Mouse (Mus musculus) myocyte (in vitro differentiated cells): ENCODE results near the gene Plcg2. TPM values are rescaled to one million over a fixed set of nuclear protein-coding genes. Genes with fewer than 3 reads are reported as not detected.

Experiments used
- H3K27me3 ChIP-seq: one replicate; pipeline ENCODE4 v1.6.1; 2011; ENCODE audit not compliant: control insufficient read depth, insufficient read depth, insufficient read length
- H3K36me3 ChIP-seq: one replicate; pipeline ENCODE4 v1.6.1; 2011; ENCODE audit not compliant: control insufficient read depth, insufficient read depth
- H3K4me2 ChIP-seq: one replicate; pipeline ENCODE4 v1.6.1; 2011; ENCODE audit warnings: low read depth, control low read depth
- H3K4me3 ChIP-seq: one replicate; pipeline ENCODE4 v1.5.1; 2011; ENCODE audit warnings: mild to moderate bottlenecking, control low read depth, moderate library complexity
- H3K79me2 ChIP-seq: one replicate; pipeline ENCODE4 v1.6.1; 2011; ENCODE audit not compliant: control insufficient read depth, insufficient read depth
- H3ac ChIP-seq: one replicate; pipeline ENCODE4 v1.6.1; 2011; ENCODE audit not compliant: control insufficient read depth, insufficient read length
- CEBPB ChIP-seq: IDR thresholded peaks from 2 replicates; pipeline ENCODE4 v1.6.1; 2011; ENCODE audit warnings: mild to moderate bottlenecking, moderate library complexity; ENCODE audit not compliant: poor library complexity, insufficient read depth, severe bottlenecking
- E2F4 ChIP-seq: IDR thresholded peaks from one replicate; pipeline ENCODE4 v1.6.1; 2011; ENCODE audit warnings: mild to moderate bottlenecking, control low read depth, moderate library complexity; ENCODE audit not compliant: insufficient read depth
- MAX ChIP-seq: IDR thresholded peaks from one replicate; pipeline ENCODE4 v1.6.1; 2011; ENCODE audit warnings: low read depth, mild to moderate bottlenecking, control low read depth
- MYOD1 ChIP-seq, 3 experiments: IDR thresholded peaks; one replicate each; pipeline ENCODE4 v1.6.1; 2011; ENCODE audit warnings: control low read depth in 2 of 3, low read depth in 2 of 3, mild to moderate bottlenecking in 2 of 3, moderate library complexity in 1 of 3; ENCODE audit not compliant: insufficient read length in 2 of 3, control insufficient read depth in 1 of 3
- MYOG ChIP-seq, 3 experiments: IDR thresholded peaks; one replicate each; pipeline ENCODE4 v1.6.1; 2011; ENCODE audit warnings: control low read depth in 2 of 3, low read depth in 2 of 3, mild to moderate bottlenecking in 2 of 3; ENCODE audit not compliant: insufficient read length in 2 of 3, control insufficient read depth in 1 of 3, insufficient read depth in 1 of 3
- POLR2A ChIP-seq: IDR thresholded peaks from one replicate; pipeline ENCODE4 v1.6.1; 2011; ENCODE audit warnings: low read depth, mild to moderate bottlenecking, control low read depth, moderate library complexity; ENCODE audit not compliant: insufficient read length
- POLR2AphosphoS2 ChIP-seq: IDR thresholded peaks from one replicate; pipeline ENCODE4 v1.6.1; 2011; ENCODE audit warnings: low read depth, control low read depth; ENCODE audit not compliant: insufficient read length
- REST ChIP-seq: IDR thresholded peaks from one replicate; pipeline ENCODE4 v1.6.1; 2011; ENCODE audit warnings: mild to moderate bottlenecking, control low read depth, moderate library complexity; ENCODE audit not compliant: insufficient read depth, insufficient read length
- SRF ChIP-seq: IDR thresholded peaks from one replicate; pipeline ENCODE4 v1.6.1; 2011; ENCODE audit warnings: low read depth; ENCODE audit not compliant: control insufficient read depth, insufficient read length
- TCF12 ChIP-seq: IDR thresholded peaks from one replicate; pipeline ENCODE4 v1.6.1; 2011; ENCODE audit warnings: mild to moderate bottlenecking, control low read depth; ENCODE audit not compliant: poor library complexity, insufficient read depth, severe bottlenecking
- TCF3 ChIP-seq: IDR thresholded peaks from one replicate; pipeline ENCODE4 v1.6.1; 2011; ENCODE audit warnings: low read depth, control low read depth; ENCODE audit not compliant: insufficient read length
- USF1 ChIP-seq: IDR thresholded peaks from one replicate; pipeline ENCODE4 v1.6.1; 2011; ENCODE audit warnings: low read depth, mild to moderate bottlenecking, control low read depth, moderate library complexity
- polyA plus RNA-seq: library from polyadenylated mRNA; unstranded; fragments of >200 nt; fragmentation: generic; extraction: Trizol; gene quantifications from one replicate; pipeline ENCODE4 v1.2.1, GENCODE M21; 2012; ENCODE audit warnings: missing spikeins

Plcg2 gene
- 0.29 TPM for polyA plus RNA-seq

DNA sequence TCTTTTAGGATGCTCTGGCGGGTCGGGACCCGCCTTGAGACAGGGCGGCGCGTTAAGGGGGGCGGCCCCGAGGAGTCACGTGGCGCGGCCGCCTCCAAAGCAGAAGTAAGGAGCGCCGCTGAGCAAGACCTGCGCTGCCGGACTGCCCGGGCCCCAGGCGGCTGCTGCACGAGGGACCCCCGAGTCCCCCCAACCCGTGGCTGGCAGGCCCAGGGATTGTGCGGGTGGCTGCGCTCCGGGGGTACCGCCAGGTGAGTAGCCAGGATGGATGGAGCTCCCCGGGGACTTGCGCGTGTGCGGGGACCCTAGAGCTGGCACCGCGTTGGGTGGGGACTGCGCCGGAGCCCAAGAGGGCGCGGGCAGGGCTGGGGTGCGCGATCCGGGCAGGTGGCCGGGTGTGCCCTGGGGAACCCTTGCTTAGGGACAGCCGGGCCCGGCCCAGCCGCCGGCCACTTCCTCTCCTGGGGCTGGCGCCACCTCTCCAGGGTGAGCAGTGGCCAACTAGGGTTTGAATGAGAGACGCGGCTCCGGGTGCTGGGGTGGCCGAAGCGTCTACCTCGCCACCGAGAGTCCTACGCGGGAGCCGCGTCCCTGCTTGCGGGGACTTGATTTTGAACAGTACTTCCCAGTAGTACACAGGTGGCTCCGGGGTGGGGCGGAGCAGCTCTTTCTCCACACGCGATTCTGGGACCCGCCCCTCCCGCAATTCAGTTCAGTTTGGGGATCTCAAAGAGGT, at the start of gene Plcg2:
Gene Plcg2 (plus strand): TSS at position 113 of the 736 bp plus-strand sequence.
- no peak within 1 kb of the TSS for H3K4me3 ChIP-seq
- H3K79me2 ChIP-seq, result no peaks in the 10 kb centered on the region
- peaks cover 27% of the 10 kb centered on the region for H3K27me3 ChIP-seq
- H3K36me3 ChIP-seq, result no peaks in the 10 kb centered on the region
- H3K4me2 ChIP-seq, result no peak within 1 kb of the TSS
- no peak for TF ChIP-seq MAX
- no peak for TF ChIP-seq MYOD1 (IDR thresholded peaks at IDR 0.05; ENCODE audit: control insufficient read depth in 1 of 3, insufficient read length in 2 of 3, low read depth in 2 of 3)
- TF ChIP-seq REST, result no peak
- TF ChIP-seq MYOG (IDR thresholded peaks at IDR 0.05; ENCODE audit: control insufficient read depth in 1 of 3, insufficient read depth in 1 of 3, insufficient read length in 2 of 3, low read depth in 2 of 3), result no peak
- no peak for TF ChIP-seq CEBPB
- no peak for TF ChIP-seq POLR2AphosphoS2
- no peak for TF ChIP-seq TCF3
- no peak for TF ChIP-seq SRF
- TF ChIP-seq USF1, result no peak
- no peak for TF ChIP-seq POLR2A
- no peak for TF ChIP-seq TCF12
- TF ChIP-seq E2F4, result no peak
- no peak within 1 kb of the TSS for H3ac ChIP-seq

DNA sequence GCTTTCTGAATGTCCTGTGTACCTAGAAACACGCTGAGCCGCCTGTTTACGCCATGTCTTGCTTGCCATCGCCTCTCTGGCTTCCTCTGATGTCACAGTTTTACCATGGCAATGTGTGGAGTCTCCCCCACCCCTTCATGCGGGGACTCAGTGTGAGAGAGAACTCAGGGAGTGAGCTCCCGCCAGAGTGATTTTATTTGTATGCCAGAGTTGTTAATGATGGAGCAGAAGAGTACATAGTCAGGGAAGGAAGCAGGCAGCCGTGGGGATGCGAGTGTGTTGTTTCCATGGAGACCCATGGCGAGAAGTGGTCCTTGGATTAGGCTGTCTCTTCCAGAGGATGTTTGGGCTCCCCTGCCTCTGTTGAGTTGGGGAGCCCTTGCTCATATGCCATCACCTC, 47.0 kb upstream of the Plcg2 start:
- Histone ChIP-seq H3K79me2 (no peaks in the 10 kb centered on the region), H3K4me3 (no peak overlapping the region), H3ac (no peak overlapping the region), H3K36me3 (peaks cover 11% of the 10 kb centered on the region), H3K4me2 (no peak overlapping the region), H3K27me3 (no peaks in the 10 kb centered on the region)
- no peak for TF ChIP-seq POLR2A
- no peak for TF ChIP-seq SRF
- no peak for TF ChIP-seq TCF12
- TF ChIP-seq REST, result no peak
- no peak for TF ChIP-seq MYOG (IDR thresholded peaks at IDR 0.05; ENCODE audit: control insufficient read depth in 1 of 3, insufficient read depth in 1 of 3, insufficient read length in 2 of 3, low read depth in 2 of 3)
- TF ChIP-seq CEBPB, result no peak
- TF ChIP-seq MAX, result no peak
- TF ChIP-seq MYOD1 (IDR thresholded peaks at IDR 0.05; ENCODE audit: control insufficient read depth in 1 of 3, insufficient read length in 2 of 3, low read depth in 2 of 3), result no peak
- no peak for TF ChIP-seq POLR2AphosphoS2
- no peak for TF ChIP-seq TCF3
- TF ChIP-seq USF1, result no peak
- TF ChIP-seq E2F4, result no peak

DNA sequence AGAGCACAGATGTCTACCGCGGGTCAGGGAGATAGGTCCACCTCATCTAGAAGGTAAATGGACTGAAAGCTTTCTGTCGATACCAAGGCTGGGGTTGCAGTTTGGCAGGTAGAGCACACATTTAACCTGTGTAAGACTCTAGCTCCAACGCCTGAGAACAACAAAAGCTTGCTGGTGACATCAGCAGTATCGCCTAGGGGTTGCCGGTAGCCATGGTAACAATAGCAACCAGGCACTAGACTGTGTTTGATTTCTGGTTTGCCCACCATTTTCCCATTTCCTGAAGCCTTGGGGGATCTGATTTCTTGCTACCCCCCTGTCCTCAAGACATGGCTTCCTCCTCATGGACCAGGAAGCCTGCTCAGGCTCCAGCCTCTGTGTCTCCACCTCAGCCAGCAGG, 44.1 kb upstream of the Plcg2 start:
- H3K4me2 ChIP-seq, result no peak overlapping the region
- no peak overlapping the region for H3ac ChIP-seq
- peaks cover 11% of the 10 kb centered on the region for H3K36me3 ChIP-seq
- H3K27me3 ChIP-seq, result no peaks in the 10 kb centered on the region
- no peaks in the 10 kb centered on the region for H3K79me2 ChIP-seq
- H3K4me3 ChIP-seq, result no peak overlapping the region
- TF ChIP-seq E2F4 (no peak), POLR2A (no peak), MYOG (IDR thresholded peaks at IDR 0.05; ENCODE audit: control insufficient read depth in 1 of 3, insufficient read depth in 1 of 3, insufficient read length in 2 of 3, low read depth in 2 of 3) (no peak), TCF3 (no peak), MYOD1 (IDR thresholded peaks at IDR 0.05; ENCODE audit: control insufficient read depth in 1 of 3, insufficient read length in 2 of 3, low read depth in 2 of 3) (no peak), MAX (no peak), REST (no peak), CEBPB (no peak), TCF12 (no peak), SRF (no peak), USF1 (no peak), POLR2AphosphoS2 (no peak)

DNA sequence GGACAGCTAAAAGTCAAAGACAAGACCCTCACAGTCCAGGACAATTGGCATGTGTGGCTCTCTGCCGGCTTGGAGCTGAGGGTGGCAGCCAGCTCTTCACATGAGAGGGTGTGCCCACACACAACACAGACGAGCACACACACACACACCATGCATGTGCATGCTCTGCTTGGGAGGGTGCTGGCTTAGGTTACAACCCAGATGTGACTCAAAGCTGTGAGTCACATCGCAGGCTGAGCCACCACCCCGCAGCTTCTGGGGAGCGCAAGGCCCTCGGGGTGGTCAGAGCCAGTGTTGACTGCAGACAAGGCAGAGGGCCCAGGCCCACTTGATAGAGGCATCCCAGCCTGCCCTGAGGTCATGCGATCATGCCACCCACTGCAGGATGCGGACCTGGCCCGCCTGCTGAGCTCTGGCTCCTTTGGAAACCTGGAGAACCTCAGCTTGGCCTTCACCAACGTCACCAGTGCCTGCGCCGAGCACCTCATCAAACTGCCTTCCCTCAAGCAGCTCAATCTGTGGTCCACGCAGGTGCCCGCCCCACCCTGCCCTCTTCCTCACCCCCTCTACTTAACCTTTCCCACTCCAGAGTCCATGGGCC, 43.5 kb upstream of the Plcg2 start:
- TF ChIP-seq POLR2A (peak; percentile 16), SRF (no peak), MYOG (IDR thresholded peaks at IDR 0.05; ENCODE audit: control insufficient read depth in 1 of 3, insufficient read depth in 1 of 3, insufficient read length in 2 of 3, low read depth in 2 of 3) (peak in 2 of 3 experiments; percentile 47 to 71), USF1 (no peak), MYOD1 (IDR thresholded peaks at IDR 0.05; ENCODE audit: control insufficient read depth in 1 of 3, insufficient read length in 2 of 3, low read depth in 2 of 3) (peak in 2 of 3 experiments; percentile 59 to 75), POLR2AphosphoS2 (no peak), REST (no peak), E2F4 (no peak), MAX (peak; percentile 23), CEBPB (no peak), TCF12 (no peak), TCF3 (no peak)
- H3K4me3 ChIP-seq, result no peak overlapping the region
- no peak overlapping the region for H3ac ChIP-seq
- H3K79me2 ChIP-seq, result no peaks in the 10 kb centered on the region
- H3K4me2 ChIP-seq, result no peak overlapping the region
- H3K36me3 ChIP-seq, result peaks cover 11% of the 10 kb centered on the region
- H3K27me3 ChIP-seq, result no peaks in the 10 kb centered on the region
